Mouse (Mus musculus): ENCODE results near the gene Rnf224. TPM values are rescaled to one million over a fixed set of nuclear protein-coding genes. Genes with fewer than 3 reads are reported as not detected.

Rnf224 gene
- polyA plus RNA-seq, 1 experiment, result 0.76 TPM

- TF ChIP-seq POLR2A (IDR thresholded peaks at IDR 0.05; ENCODE audit: borderline replicate concordance, extremely low read depth, low read depth, low read length) (no peak), CTCF (IDR thresholded peaks at IDR 0.05; ENCODE audit: insufficient read depth, low read length) (no peak)
- Histone ChIP-seq H3K4me1 (ENCODE audit: control insufficient read depth, insufficient read depth, low read length) (no peaks in the 10 kb centered on the region), H3K4me3 (replicated peaks; ENCODE audit: extremely low read depth, low read depth, low read length) (no peak overlapping the region)
- no peak for DNase-seq
- 89% methylated on average over 6 of the region's 6 CpGs for WGBS
Measured at GRCm38 (mm10) chr2:25187841-25188240, 48.7 kb downstream of the Rnf224 start.

GRCm38 (mm10) chr2:25186575-25186930 is 50.0 kb downstream of the Rnf224 start:
- no peak for TF ChIP-seq POLR2A (IDR thresholded peaks at IDR 0.05; ENCODE audit: borderline replicate concordance, extremely low read depth, low read depth, low read length)
- TF ChIP-seq CTCF (IDR thresholded peaks at IDR 0.05; ENCODE audit: insufficient read depth, low read length), result no peak
- WGBS, result 53% methylated on average over 5 of the region's 5 CpGs
- Histone ChIP-seq H3K4me1 (ENCODE audit: control insufficient read depth, insufficient read depth, low read length) (no peaks in the 10 kb centered on the region), H3K4me3 (replicated peaks; ENCODE audit: extremely low read depth, low read depth, low read length) (no peak overlapping the region)
- DNase-seq, result no peak

GRCm38 (mm10) chr2:25185625-25186574 is 50.7 kb downstream of the Rnf224 start:
- DNase-seq, result peak; percentile 62
- no peaks in the 10 kb centered on the region for H3K4me1 ChIP-seq (ENCODE audit: control insufficient read depth, insufficient read depth, low read length)
- TF ChIP-seq CTCF (IDR thresholded peaks at IDR 0.05; ENCODE audit: insufficient read depth, low read length) (peak; percentile 39; the same call in 1 of the 2 replicates), POLR2A (IDR thresholded peaks at IDR 0.05; ENCODE audit: borderline replicate concordance, extremely low read depth, low read depth, low read length) (no peak)
- peak overlapping the region; percentile 6 for H3K4me3 ChIP-seq (replicated peaks; ENCODE audit: extremely low read depth, low read depth, low read length)
- WGBS, result 3% methylated on average over 64 of the region's 64 CpGs

GRCm38 (mm10) chr2:25184496-25184895 is 52.1 kb downstream of the Rnf224 start:
- no peaks in the 10 kb centered on the region for H3K4me1 ChIP-seq (ENCODE audit: control insufficient read depth, insufficient read depth, low read length)

More at GRCm38 (mm10) chr2:25184496-25184895, 52.1 kb downstream of the Rnf224 start:
- no peak overlapping the region for H3K4me3 ChIP-seq (replicated peaks; ENCODE audit: extremely low read depth, low read depth, low read length)
- no peak; the same call in 1 of the 2 replicates for TF ChIP-seq POLR2A (IDR thresholded peaks at IDR 0.05; ENCODE audit: borderline replicate concordance, extremely low read depth, low read depth, low read length)
- WGBS, result 89% methylated on average over 7 of the region's 7 CpGs
- DNase-seq, result no peak

Other genes with a start within 250 kb of the Rnf224 start
- 124 and 135 TPM in 2 replicates for gene Nsmf, start 182.4 kb downstream of the Rnf224 start, polyA plus RNA-seq (2012; rRNA removed)
- 2.0 and 2.6 TPM in 2 replicates for gene Entpd8, start 156.5 kb downstream of the Rnf224 start, polyA plus RNA-seq (2012; rRNA removed)
- gene Noxa1, start 141.6 kb downstream of the Rnf224 start, polyA plus RNA-seq (2012; rRNA removed), result 2.1 and 2.4 TPM in 2 replicates
- 46.0 and 69.2 TPM in 2 replicates for gene Nrarp, start 56.0 kb downstream of the Rnf224 start, polyA plus RNA-seq (2012; rRNA removed)
- 52.8 and 54.9 TPM in 2 replicates for gene Tor4a, start 39.9 kb downstream of the Rnf224 start, polyA plus RNA-seq (2012; rRNA removed)
- 58.0 and 94.5 TPM in 2 replicates for gene Nelfb, start 25.3 kb downstream of the Rnf224 start, polyA plus RNA-seq (2012; rRNA removed)
- not detected in 2 replicates for gene Stpg3, start 22.1 kb downstream of the Rnf224 start, polyA plus RNA-seq (2012; rRNA removed)
- 0.17 TPM in 1 of 2 replicates, not detected in the other for gene Fam166a, start 18.0 kb downstream of the Rnf224 start, polyA plus RNA-seq (2012; rRNA removed)
- gene Tubb4b, start 12.1 kb downstream of the Rnf224 start, polyA plus RNA-seq (2012; rRNA removed), result 490 and 623 TPM in 2 replicates
- not detected in 2 replicates for gene Slc34a3, start 2.4 kb downstream of the Rnf224 start, polyA plus RNA-seq (2012; rRNA removed)
- 14.1 and 28.6 TPM in 2 replicates for gene Rnf208, start 5.5 kb upstream of the Rnf224 start, polyA plus RNA-seq (2012; rRNA removed)
- 120 TPM in 1 of 2 replicates, not detected in the other for gene Cysrt1, start 5.7 kb upstream of the Rnf224 start, polyA plus RNA-seq (2012; rRNA removed)
- gene AL732309.1, start 10.1 kb upstream of the Rnf224 start, polyA plus RNA-seq (2012; rRNA removed), result 15.0 and 20.9 TPM in 2 replicates
- 53.5 and 54.5 TPM in 2 replicates for gene Tmem203, start 18.7 kb upstream of the Rnf224 start, polyA plus RNA-seq (2012; rRNA removed)
- 17.4 and 24.3 TPM in 2 replicates for gene Tprn, start 25.8 kb upstream of the Rnf224 start, polyA plus RNA-seq (2012; rRNA removed)
- gene Ssna1, start 35.7 kb upstream of the Rnf224 start, polyA plus RNA-seq (2012; rRNA removed), result 41.6 and 49.5 TPM in 2 replicates
- gene Anapc2, start 35.7 kb upstream of the Rnf224 start, polyA plus RNA-seq (2012; rRNA removed), result 82.1 and 133 TPM in 2 replicates
- gene Tmem210, start 51.4 kb upstream of the Rnf224 start, polyA plus RNA-seq (2012; rRNA removed), result 0.40 TPM in 1 of 2 replicates, not detected in the other
- 52.8 and 59.6 TPM in 2 replicates for gene Lrrc26, start 53.1 kb upstream of the Rnf224 start, polyA plus RNA-seq (2012; rRNA removed)
- gene Grin1, start 82.4 kb upstream of the Rnf224 start, polyA plus RNA-seq (2012; rRNA removed), result 0.46 and 0.52 TPM in 2 replicates
- 14.4 and 18.1 TPM in 2 replicates for gene Man1b1, start 95.6 kb upstream of the Rnf224 start, polyA plus RNA-seq (2012; rRNA removed)
- gene Dpp7, start 119.6 kb upstream of the Rnf224 start, polyA plus RNA-seq (2012; rRNA removed), result 33.6 and 36.4 TPM in 2 replicates
- gene Uap1l1, start 128.9 kb upstream of the Rnf224 start, polyA plus RNA-seq (2012; rRNA removed), result 59.5 and 65.3 TPM in 2 replicates
- 5.5 and 6.3 TPM in 2 replicates for gene Sapcd2, start 135.5 kb upstream of the Rnf224 start, polyA plus RNA-seq (2012; rRNA removed)
- gene Entpd2, start 159.1 kb upstream of the Rnf224 start, polyA plus RNA-seq (2012; rRNA removed), result 18.4 and 18.6 TPM in 2 replicates
- 166 and 185 TPM in 2 replicates for gene Npdc1, start 162.6 kb upstream of the Rnf224 start, polyA plus RNA-seq (2012; rRNA removed)
- gene Fut7, start 186.5 kb upstream of the Rnf224 start, polyA plus RNA-seq (2012; rRNA removed), result 2.1 and 3.0 TPM in 2 replicates
- gene Abca2, start 191.9 kb upstream of the Rnf224 start, polyA plus RNA-seq (2012; rRNA removed), result 52.4 and 61.5 TPM in 2 replicates
- gene Clic3, start 220.1 kb upstream of the Rnf224 start, polyA plus RNA-seq (2012; rRNA removed), result 1,602 and 1,847 TPM in 2 replicates
- 74.6 and 76.0 TPM in 2 replicates for gene Paxx, start 224.3 kb upstream of the Rnf224 start, polyA plus RNA-seq (2012; rRNA removed)
- gene Ptgds, start 233.3 kb upstream of the Rnf224 start, polyA plus RNA-seq (2012; rRNA removed), result 0.62 and 0.80 TPM in 2 replicates